ENCODE assay signal across 22 mouse cellular contexts in the genomic region with DNA sequence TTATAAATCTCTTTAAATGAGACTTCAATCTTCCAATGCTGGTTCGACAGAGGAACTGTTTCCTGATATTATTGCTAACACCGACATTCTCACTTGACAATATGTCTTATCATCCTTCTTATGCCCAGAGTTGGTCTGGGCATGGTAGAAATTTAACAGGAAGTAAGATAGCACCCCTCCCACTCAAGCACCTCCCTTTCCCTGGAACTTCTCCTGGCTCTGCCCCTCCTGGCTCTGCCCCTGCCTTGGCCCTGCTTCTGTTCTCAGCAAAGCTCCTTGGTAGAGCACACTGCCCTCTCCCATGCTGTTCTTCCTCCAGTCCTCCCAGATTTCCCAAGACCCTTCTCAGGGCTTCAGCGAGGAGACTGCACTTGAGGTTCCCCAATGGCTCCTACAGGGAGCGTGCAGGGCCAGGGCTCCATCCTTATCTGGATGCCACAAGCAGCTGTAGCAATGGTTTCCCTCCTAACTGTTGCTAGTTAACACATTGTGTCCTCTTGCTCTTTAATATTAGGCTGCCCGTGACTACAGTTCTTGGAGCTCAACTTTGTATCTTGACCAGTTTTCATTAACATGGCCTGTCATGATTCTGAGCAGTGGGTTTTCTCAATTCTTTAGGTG. TPM values are rescaled to one million over a fixed set of nuclear protein-coding genes. Genes with fewer than 3 reads are reported as not detected.
DNase-seq lines count a peak whose midpoint lies in the region; ATAC-seq and TF ChIP-seq lines count a peak whose summit lies in the region.
"Had no signal": no experiment of that assay in that cellular context is flagged by ENCODE, and none has a peak within 500 bp of the region (broad histone marks: within the 10 kb centered on the region; RNA-seq: fewer than 3 reads in every experiment).

No protein-coding gene starts in this region.

- H3K9me3 ChIP-seq in embryonic facial prominence, embryonic 10.5 days = no peaks in the 10 kb centered on the region
- no peaks in the 10 kb centered on the region for H3K9me3 ChIP-seq in embryonic facial prominence, embryonic 14.5 days (ENCODE audit: control insufficient read depth, low read length)
- H3K9me3 ChIP-seq in liver, embryonic 11.5 days (ENCODE audit: control insufficient read depth, low read length) = no peaks in the 10 kb centered on the region
- H3K9me3 ChIP-seq in liver, postnatal 0 days (ENCODE audit: low read length) = no peaks in the 10 kb centered on the region
- no peaks in the 10 kb centered on the region for H3K9me3 ChIP-seq in hindbrain, embryonic 16.5 days (ENCODE audit: control insufficient read depth, low read length)
- H3K9me3 ChIP-seq: heart, embryonic 15.5 days; limb, embryonic 15.5 days; midbrain, embryonic 12.5 days; neural tube, embryonic 15.5 days had no signal

- H3K27me3 ChIP-seq in embryonic facial prominence, embryonic 10.5 days (replicated peaks; ENCODE audit: low read depth, poor library complexity, severe bottlenecking) = no peaks in the 10 kb centered on the region
- no peaks in the 10 kb centered on the region for H3K27me3 ChIP-seq in embryonic facial prominence, embryonic 14.5 days (replicated peaks; ENCODE audit: control insufficient read depth, insufficient read depth, low read length)
- no peaks in the 10 kb centered on the region for H3K27me3 ChIP-seq in liver, embryonic 11.5 days (replicated peaks; ENCODE audit: control insufficient read depth, insufficient read depth, low read length)
- H3K27me3 ChIP-seq in liver, postnatal 0 days (ENCODE audit: insufficient read depth, low read length) = no peaks in the 10 kb centered on the region
- H3K27me3 ChIP-seq in hindbrain, embryonic 16.5 days (replicated peaks; ENCODE audit: control insufficient read depth, insufficient read depth, low read length) = no peaks in the 10 kb centered on the region
- H3K27me3 ChIP-seq: heart, embryonic 15.5 days; limb, embryonic 15.5 days; midbrain, embryonic 12.5 days; neural tube, embryonic 15.5 days had no signal

- peak overlapping the region; percentile 76 for H3K27ac ChIP-seq in embryonic facial prominence, embryonic 10.5 days (replicated peaks)
- H3K27ac ChIP-seq in embryonic facial prominence, embryonic 14.5 days (replicated peaks; ENCODE audit: low read depth, low read length) = 0 out of 2 replicates have a peak overlapping the region, but pooled peaks have one; percentile 17
- no peak overlapping the region; the same call in 1 of the 2 replicates for H3K27ac ChIP-seq in liver, embryonic 11.5 days (ENCODE audit: low read depth, low read length)
- H3K27ac ChIP-seq in liver, postnatal 0 days (ENCODE audit: low read depth) = no peak overlapping the region
- no peak overlapping the region for H3K27ac ChIP-seq in hindbrain, embryonic 16.5 days (ENCODE audit: low read depth, low read length)
- H3K27ac ChIP-seq: gastrocnemius, adult 2 months; heart, embryonic 15.5 days; hindbrain, postnatal 0 days; limb, embryonic 15.5 days; macrophage; midbrain, embryonic 12.5 days; neural tube, embryonic 15.5 days had no signal

- TF ChIP-seq CTCF in liver, postnatal 0 days (IDR thresholded peaks at IDR 0.05; ENCODE audit: low read depth) = no peak

- H3K9ac ChIP-seq in embryonic facial prominence, embryonic 14.5 days (ENCODE audit: low read depth, low read length) = no peak overlapping the region
- H3K9ac ChIP-seq in liver, embryonic 11.5 days (ENCODE audit: low read depth, low read length) = no peak overlapping the region
- no peak overlapping the region for H3K9ac ChIP-seq in liver, postnatal 0 days (replicated peaks)
- no peak overlapping the region for H3K9ac ChIP-seq in hindbrain, embryonic 16.5 days (ENCODE audit: low read depth, low read length)
- H3K9ac ChIP-seq: forebrain, postnatal 0 days; heart, embryonic 15.5 days; limb, embryonic 15.5 days; midbrain, embryonic 12.5 days; neural tube, embryonic 15.5 days had no signal

- H3K36me3 ChIP-seq in embryonic facial prominence, embryonic 10.5 days (replicated peaks) = peaks cover 84% of the 10 kb centered on the region
- peaks cover 92% of the 10 kb centered on the region for H3K36me3 ChIP-seq in embryonic facial prominence, embryonic 14.5 days (ENCODE audit: control insufficient read depth, insufficient read depth, low read length)
- H3K36me3 ChIP-seq in liver, embryonic 11.5 days (ENCODE audit: control insufficient read depth, insufficient read depth, low read length) = peaks cover 45% of the 10 kb centered on the region
- H3K36me3 ChIP-seq in liver, postnatal 0 days (replicated peaks; ENCODE audit: insufficient read depth, low read length) = peaks cover 77% of the 10 kb centered on the region
- H3K36me3 ChIP-seq in hindbrain, embryonic 16.5 days (ENCODE audit: control insufficient read depth, insufficient read depth, low read length) = peaks cover 70% of the 10 kb centered on the region

- WGBS in embryonic facial prominence, embryonic 10.5 days = 90% methylated on average over 5 of the region's 5 CpGs
- WGBS in embryonic facial prominence, embryonic 14.5 days = 89% methylated on average over 5 of the region's 5 CpGs
- WGBS in liver, embryonic 11.5 days = 49% methylated on average over 5 of the region's 5 CpGs
- WGBS in liver, postnatal 0 days (ENCODE audit: insufficient replicate concordance) = 56% methylated on average over 5 of the region's 5 CpGs
- 98% methylated on average over 5 of the region's 5 CpGs for WGBS in hindbrain, embryonic 16.5 days

- H3K4me3 ChIP-seq in embryonic facial prominence, embryonic 10.5 days = no peak overlapping the region
- no peak overlapping the region for H3K4me3 ChIP-seq in embryonic facial prominence, embryonic 14.5 days (ENCODE audit: low read depth, low read length)
- H3K4me3 ChIP-seq in liver, embryonic 11.5 days (ENCODE audit: low read depth, low read length) = no peak overlapping the region
- H3K4me3 ChIP-seq in liver, postnatal 0 days (ENCODE audit: low read depth, low read length) = no peak overlapping the region
- H3K4me3 ChIP-seq in hindbrain, embryonic 16.5 days (ENCODE audit: low read length) = no peak overlapping the region
- H3K4me3 ChIP-seq: gastrocnemius, adult 2 months; heart, embryonic 15.5 days; limb, embryonic 15.5 days; midbrain, embryonic 12.5 days; neural tube, embryonic 15.5 days had no signal

- no peak for TF ChIP-seq EP300 in liver, postnatal 0 days (IDR thresholded peaks at IDR 0.05; ENCODE audit: low read depth)

- DNase-seq in embryonic facial prominence, embryonic 10.5 days (ENCODE audit: low spot score) = no peak
- DNase-seq in embryonic facial prominence, embryonic 14.5 days (ENCODE audit: low spot score) = no peak
- no peak for DNase-seq in liver, embryonic 11.5 days (ENCODE audit: low spot score)
- DNase-seq in liver, postnatal 0 days = no peak
- DNase-seq in embryo, embryonic 10.5 days (ENCODE audit: low spot score) = no peak
- no peak for DNase-seq in adrenal gland, postnatal 25 days
- DNase-seq in adrenal gland, adult 2 months = no peak
- DNase-seq: adrenal gland, postnatal 10 days; cerebellum, adult 8-10 months; forebrain, postnatal 0 days; gastrocnemius, adult 2 months; kidney, adult 11 months; kidney, postnatal 4 days; thymus, postnatal 14 days had no signal

- ATAC-seq in embryonic facial prominence, embryonic 14.5 days (ENCODE audit: low read depth) = no peak
- peak; percentile 76 for ATAC-seq in liver, embryonic 11.5 days (replicated peaks; ENCODE audit: low FRiP score)
- ATAC-seq in liver, postnatal 0 days = peak; percentile 61
- no peak for ATAC-seq in hindbrain, embryonic 16.5 days
- ATAC-seq: activated CD4-positive, CD25-positive, alpha-beta regulatory T cell, adult 4 months; forebrain, postnatal 0 days; hindbrain, postnatal 0 days had no signal

- peaks cover 3% of the 10 kb centered on the region; the same call in 1 of the 2 replicates for H3K4me1 ChIP-seq in embryonic facial prominence, embryonic 10.5 days
- H3K4me1 ChIP-seq in embryonic facial prominence, embryonic 14.5 days (ENCODE audit: control insufficient read depth, insufficient read depth, low read length) = no peaks in the 10 kb centered on the region
- peaks cover 11% of the 10 kb centered on the region for H3K4me1 ChIP-seq in liver, embryonic 11.5 days (replicated peaks; ENCODE audit: control insufficient read depth, insufficient read depth, low read length)
- H3K4me1 ChIP-seq in liver, postnatal 0 days (ENCODE audit: insufficient read depth) = peaks cover 4% of the 10 kb centered on the region; the same call in 1 of the 2 replicates
- H3K4me1 ChIP-seq in hindbrain, embryonic 16.5 days (ENCODE audit: control insufficient read depth, insufficient read depth, low read depth, low read length) = no peaks in the 10 kb centered on the region
- H3K4me1 ChIP-seq: limb, embryonic 15.5 days; midbrain, embryonic 12.5 days; neural tube, embryonic 15.5 days had no signal

- H3K4me2 ChIP-seq in embryonic facial prominence, embryonic 14.5 days (ENCODE audit: low read depth, low read length) = no peak overlapping the region
- peak overlapping the region; percentile 30; the same call in 1 of the 2 replicates for H3K4me2 ChIP-seq in liver, embryonic 11.5 days
- H3K4me2 ChIP-seq in liver, postnatal 0 days (ENCODE audit: low read depth, low read length) = no peak overlapping the region
- no peak overlapping the region for H3K4me2 ChIP-seq in hindbrain, embryonic 16.5 days (ENCODE audit: low read length)
- H3K4me2 ChIP-seq: heart, embryonic 15.5 days; limb, embryonic 15.5 days; midbrain, embryonic 12.5 days; neural tube, embryonic 15.5 days had no signal

RNA-seq across cellular contexts. Expression of a gene that starts 39.7 kb away (rescaled TPM):
- polyA plus RNA-seq in embryonic facial prominence, embryonic 10.5 days (2016; fragmentation: Nextera tagmentation; extraction: Ambion mirVana) = 18.9 and 19.0 TPM in 2 replicates
- 38.4 and 42.1 TPM in 2 replicates for polyA plus RNA-seq in embryonic facial prominence, embryonic 14.5 days (2014; fragmentation: Nextera tagmentation; extraction: Ambion mirVana)
- polyA plus RNA-seq in liver, embryonic 11.5 days (2014; fragmentation: Nextera tagmentation; extraction: Ambion mirVana) = 22.8 and 23.7 TPM in 2 replicates
- 3.7 and 4.4 TPM in 2 replicates for polyA plus RNA-seq in liver, postnatal 0 days (2015; fragmentation: Nextera tagmentation; extraction: Ambion mirVana)
- 114 and 142 TPM in 2 replicates for polyA plus RNA-seq in hindbrain, embryonic 16.5 days (2015; fragmentation: Nextera tagmentation; extraction: Ambion mirVana)
- total RNA-seq in adrenal gland, postnatal 25 days (2021) = 84.4 and 114 TPM in 2 replicates
- 100 to 1,000 TPM in 1 of 2 experiments, 10 to 100 TPM in 1; 90.9 to 111 TPM for total RNA-seq in adrenal gland, adult 2 months (2021)
- 89.9 and 112 TPM in 2 replicates for polyA plus RNA-seq in adrenal gland, adult 2 months (2012; rRNA removed)

Comparison
In these comparisons a context has a peak if more than half of its experiments do, and no peak if none do; other contexts are left out.
1. H3K27ac ChIP-seq: peak in embryonic facial prominence, embryonic 10.5 days (single experiment) and embryonic facial prominence, embryonic 14.5 days (single experiment); none in liver, embryonic 11.5 days (single experiment), liver, postnatal 0 days (single experiment) and hindbrain, embryonic 16.5 days (single experiment).
2. ATAC-seq: peak in liver, embryonic 11.5 days (single experiment) and liver, postnatal 0 days (single experiment); none in embryonic facial prominence, embryonic 14.5 days (single experiment) and hindbrain, embryonic 16.5 days (single experiment).